Mouse (Mus musculus) kidney, adult 8-10 months (tissue): ENCODE measurements at regions not wholly inside any gene's neighbourhood (a gene's known extent, or its start where the extent isn't known, plus 50 kb on each side); places are given as distances from the start of the nearest gene placed in this dataset.

ENCODE experiments used
- DNase-seq, 2 experiments: peaks; one replicate each; pipeline ENCODE4 v3.0.0; 2022

GRCm38 (mm10) chr12:68242683-68243082 is 916.3 kb downstream of the Rps29 start:
- no peak for DNase-seq

GRCm38 (mm10) chr12:68231803-68232202 is 927.2 kb downstream of the Rps29 start:
- DNase-seq = no peak

- peak in 1 of 2 experiments; percentile 1 for DNase-seq
These were observed 941.9 kb downstream of the Rps29 start for GRCm38 (mm10) chr12:68217091-68217490.

- DNase-seq = no peak
These were observed 950.7 kb downstream of the Rps29 start for GRCm38 (mm10) chr12:68208302-68208701.

- DNase-seq = no peak
These were observed 961.5 kb upstream of the Mdga2 start for GRCm38 (mm10) chr12:68183858-68184257.

- DNase-seq = no peak
These were observed 939.0 kb upstream of the Mdga2 start for GRCm38 (mm10) chr12:68161317-68161716.

- DNase-seq = peak in 1 of 2 experiments; percentile 19
These were observed 925.7 kb upstream of the Mdga2 start for GRCm38 (mm10) chr12:68148066-68148465.

GRCm38 (mm10) chr12:68139831-68140230 is 917.5 kb upstream of the Mdga2 start:
- peak in 1 of 2 experiments; percentile 1 for DNase-seq

- DNase-seq = no peak
These were observed 909.4 kb upstream of the Mdga2 start for GRCm38 (mm10) chr12:68131776-68132175.

- no peak for DNase-seq
These were observed 893.4 kb upstream of the Mdga2 start for GRCm38 (mm10) chr12:68115762-68116161.
